Mouse (Mus musculus): Measurements from ENCODE around the gene Il17a. TPM values are rescaled to one million over a fixed set of nuclear protein-coding genes. Genes with fewer than 3 reads are reported as not detected.
"Not testable (repeated sequence)": the region's sequence is repeated elsewhere in the genome, so short reads cannot be mapped to it uniquely, and the experiment has no call there.

The Il17a gene
- polyA plus RNA-seq, 1 experiment: not detected

GRCm38 (mm10) chr1:20759799-20760198 is 29.1 kb downstream of the Il17a start:
- WGBS: 80% methylated on average over 10 of the region's 10 CpGs
- TF ChIP-seq POLR2A (IDR thresholded peaks at IDR 0.05; ENCODE audit: low read depth, low read length) (no peak), CTCF (conservative IDR thresholded peaks at IDR 0.05; ENCODE audit: insufficient read depth, insufficient read length, low read depth, low read length) (no peak)

GRCm38 (mm10) chr1:20760331-20760730 is 29.6 kb downstream of the Il17a start:
- DNase-seq: no peak
- Histone ChIP-seq H3K36me3 (ENCODE audit: control insufficient read depth, insufficient read depth, low read length) (no peaks in the 10 kb centered on the region), H3K27ac (ENCODE audit: insufficient read depth, low read depth, low read length) (no peak overlapping the region), H3K27me3 (replicated peaks; ENCODE audit: control insufficient read depth, insufficient read depth, low read length) (no peaks in the 10 kb centered on the region), H3K4me1 (ENCODE audit: control insufficient read depth, insufficient read depth, low read length) (no peaks in the 10 kb centered on the region), H3K4me3 (ENCODE audit: insufficient read depth, low read depth, low read length) (no peak overlapping the region)
- TF ChIP-seq CTCF (conservative IDR thresholded peaks at IDR 0.05; ENCODE audit: insufficient read depth, insufficient read length, low read depth, low read length): no peak
- TF ChIP-seq POLR2A (IDR thresholded peaks at IDR 0.05; ENCODE audit: low read depth, low read length): no peak
- 92% methylated on average over 5 of the region's 5 CpGs for WGBS

More at GRCm38 (mm10) chr1:20759799-20760198, 29.1 kb downstream of the Il17a start:
- Histone ChIP-seq H3K4me1 (ENCODE audit: control insufficient read depth, insufficient read depth, low read length) (no peaks in the 10 kb centered on the region), H3K27me3 (replicated peaks; ENCODE audit: control insufficient read depth, insufficient read depth, low read length) (no peaks in the 10 kb centered on the region), H3K36me3 (ENCODE audit: control insufficient read depth, insufficient read depth, low read length) (no peaks in the 10 kb centered on the region), H3K4me3 (ENCODE audit: insufficient read depth, low read depth, low read length) (no peak overlapping the region), H3K27ac (ENCODE audit: insufficient read depth, low read depth, low read length) (no peak overlapping the region)
- no peak for DNase-seq

GRCm38 (mm10) chr1:20761411-20761810 is 30.7 kb downstream of the Il17a start:
- TF ChIP-seq POLR2A (IDR thresholded peaks at IDR 0.05; ENCODE audit: low read depth, low read length): no peak
- TF ChIP-seq CTCF (conservative IDR thresholded peaks at IDR 0.05; ENCODE audit: insufficient read depth, insufficient read length, low read depth, low read length): no peak
- Histone ChIP-seq H3K4me1 (ENCODE audit: control insufficient read depth, insufficient read depth, low read length) (no peaks in the 10 kb centered on the region), H3K27me3 (replicated peaks; ENCODE audit: control insufficient read depth, insufficient read depth, low read length) (no peaks in the 10 kb centered on the region), H3K4me3 (ENCODE audit: insufficient read depth, low read depth, low read length) (no peak overlapping the region), H3K36me3 (ENCODE audit: control insufficient read depth, insufficient read depth, low read length) (no peaks in the 10 kb centered on the region), H3K27ac (ENCODE audit: insufficient read depth, low read depth, low read length) (no peak overlapping the region)
- DNase-seq: no peak
- 52% methylated on average over 4 of the region's 4 CpGs for WGBS

GRCm38 (mm10) chr1:20766526-20766925 is 35.8 kb downstream of the Il17a start:
- H3K36me3 ChIP-seq (ENCODE audit: control insufficient read depth, insufficient read depth, low read length): no peaks in the 10 kb centered on the region
- no peak overlapping the region for H3K27ac ChIP-seq (ENCODE audit: insufficient read depth, low read depth, low read length)
- TF ChIP-seq CTCF (conservative IDR thresholded peaks at IDR 0.05; ENCODE audit: insufficient read depth, insufficient read length, low read depth, low read length) (no peak), POLR2A (IDR thresholded peaks at IDR 0.05; ENCODE audit: low read depth, low read length) (no peak)
- DNase-seq: no peak
- WGBS: 56% methylated on average over 6 of the region's 6 CpGs
- no peaks in the 10 kb centered on the region for H3K27me3 ChIP-seq (replicated peaks; ENCODE audit: control insufficient read depth, insufficient read depth, low read length)
- H3K4me1 ChIP-seq (ENCODE audit: control insufficient read depth, insufficient read depth, low read length): no peaks in the 10 kb centered on the region
- H3K4me3 ChIP-seq (ENCODE audit: insufficient read depth, low read depth, low read length): no peak overlapping the region

- H3K27me3 ChIP-seq (replicated peaks; ENCODE audit: control insufficient read depth, insufficient read depth, low read length); H3K36me3 ChIP-seq (ENCODE audit: control insufficient read depth, insufficient read depth, low read length); H3K27ac ChIP-seq (ENCODE audit: insufficient read depth, low read depth, low read length); H3K4me3 ChIP-seq (ENCODE audit: insufficient read depth, low read depth, low read length); DNase-seq; H3K4me1 ChIP-seq (ENCODE audit: control insufficient read depth, insufficient read depth, low read length): not testable (repeated sequence)
- 78% methylated on average over 4 of the region's 4 CpGs for WGBS
Observed at GRCm38 (mm10) chr1:20774026-20774730, 43.5 kb downstream of the Il17a start.

- WGBS: 75% methylated on average over 2 of the region's 2 CpGs
- DNase-seq: no peak
- Histone ChIP-seq H3K27me3 (replicated peaks; ENCODE audit: control insufficient read depth, insufficient read depth, low read length) (no peaks in the 10 kb centered on the region), H3K4me3 (ENCODE audit: insufficient read depth, low read depth, low read length) (no peak overlapping the region), H3K4me1 (ENCODE audit: control insufficient read depth, insufficient read depth, low read length) (no peaks in the 10 kb centered on the region), H3K36me3 (ENCODE audit: control insufficient read depth, insufficient read depth, low read length) (no peaks in the 10 kb centered on the region), H3K27ac (ENCODE audit: insufficient read depth, low read depth, low read length) (no peak overlapping the region)
- TF ChIP-seq POLR2A (IDR thresholded peaks at IDR 0.05; ENCODE audit: low read depth, low read length) (no peak), CTCF (conservative IDR thresholded peaks at IDR 0.05; ENCODE audit: insufficient read depth, insufficient read length, low read depth, low read length) (no peak)
Observed at GRCm38 (mm10) chr1:20778366-20778765, 47.7 kb downstream of the Il17a start.

Other genes with a start within 250 kb of the Il17a start
- 17.3 and 21.3 TPM in 2 replicates for gene Pkhd1, start 112.8 kb upstream of the Il17a start, polyA plus RNA-seq (2012; rRNA removed)
- 0.80 and 1.9 TPM in 2 replicates for gene Il17f, start 59.7 kb downstream of the Il17a start, polyA plus RNA-seq (2012; rRNA removed)
- gene Mcm3, start 89.4 kb downstream of the Il17a start, polyA plus RNA-seq (2012; rRNA removed): 3.3 and 5.6 TPM in 2 replicates
- 2.6 and 2.8 TPM in 2 replicates for gene Paqr8, start 159.7 kb downstream of the Il17a start, polyA plus RNA-seq (2012; rRNA removed)
- gene Efhc1, start 220.7 kb downstream of the Il17a start, polyA plus RNA-seq (2012; rRNA removed): 0.48 and 0.52 TPM in 2 replicates